Mouse (Mus musculus): ENCODE data around the gene Fbxo40.

The Fbxo40 gene

DNA sequence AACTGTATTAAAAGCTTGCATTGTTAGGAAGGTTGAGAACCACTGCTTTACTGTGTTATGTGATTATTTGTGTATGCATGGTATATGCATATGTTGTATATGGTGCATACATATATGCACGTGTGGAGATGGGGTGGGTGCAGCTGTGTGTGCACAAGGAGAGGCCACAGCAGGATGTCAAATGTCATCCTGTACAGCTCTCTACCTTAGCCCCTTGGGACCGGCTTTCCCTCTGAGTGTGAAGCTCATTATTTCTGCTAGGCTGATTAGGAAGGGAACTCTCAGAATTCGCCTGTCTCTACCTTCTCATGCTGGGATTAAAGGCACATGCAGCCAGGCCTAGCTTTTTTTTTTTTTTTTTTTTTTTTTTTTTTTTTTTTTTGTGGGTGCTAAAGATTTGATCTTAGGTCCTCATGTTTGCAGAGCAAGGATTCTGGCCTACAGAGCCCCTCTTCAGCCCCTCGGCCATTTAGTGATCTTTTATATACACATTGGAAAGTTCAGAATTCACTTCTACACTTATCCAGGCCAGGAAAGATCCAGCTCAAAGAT, 42.5 kb downstream of the Fbxo40 start:
- in situ Hi-C loops (cut with MboI): no loop called here

DNA sequence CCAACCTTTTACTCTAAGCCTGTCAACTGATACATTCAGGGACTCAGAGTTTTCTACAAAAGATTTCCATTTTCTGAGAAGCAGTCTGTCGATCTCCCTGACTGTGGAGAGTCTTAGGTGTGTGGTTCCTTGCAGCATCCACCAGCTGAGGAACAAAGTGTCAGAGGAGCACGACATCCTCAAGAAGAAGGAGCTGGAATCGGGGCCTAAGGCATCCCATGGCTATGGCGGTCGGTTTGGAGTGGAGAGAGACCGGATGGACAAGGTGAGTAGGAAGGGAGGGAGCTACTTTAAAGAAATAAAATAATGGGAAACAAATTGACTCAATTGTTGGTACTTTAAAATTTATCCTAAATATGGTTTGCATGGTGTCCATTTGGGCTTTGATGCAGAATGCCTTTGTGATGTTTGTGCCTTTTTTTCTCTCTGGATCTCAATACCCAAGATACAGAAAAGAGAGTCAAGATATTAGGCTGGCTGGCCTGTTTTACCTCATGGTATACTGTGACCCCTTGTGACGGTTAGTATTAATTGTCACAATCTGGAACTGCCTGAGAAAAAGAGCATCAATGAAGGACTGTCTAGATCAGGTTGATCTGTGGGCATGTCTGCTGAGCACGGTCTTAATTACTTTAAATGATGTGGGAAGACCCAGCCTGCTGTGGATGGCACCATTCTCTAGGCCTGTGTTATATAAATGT, 43.7 kb downstream of the Fbxo40 start:
- in situ Hi-C loops (cut with MboI): no loop called here

DNA sequence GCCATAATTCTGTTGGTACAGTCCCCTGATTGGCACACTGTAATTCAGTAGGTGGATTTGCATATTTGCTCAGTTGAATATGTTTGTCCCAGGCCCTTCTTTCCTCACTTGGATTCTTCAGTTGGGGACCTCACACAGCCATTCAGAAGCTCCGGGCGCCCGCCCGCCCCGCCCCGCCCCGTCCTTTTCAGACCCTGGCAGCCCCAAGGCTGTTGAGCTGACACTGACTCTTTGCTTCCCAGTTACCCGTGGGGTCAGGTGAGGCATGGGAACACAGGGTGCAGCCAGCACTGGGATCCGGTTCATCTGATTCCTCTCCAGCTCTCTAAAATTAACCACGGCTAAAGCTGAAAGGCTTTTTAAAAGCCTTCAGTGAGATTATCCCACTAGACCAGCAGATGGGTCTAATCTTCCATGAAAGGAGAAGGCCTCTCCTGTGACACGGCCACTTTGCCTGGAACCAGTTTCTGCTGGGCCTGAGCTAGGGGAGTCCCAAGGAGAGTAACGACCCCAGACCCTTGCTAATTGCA, 45.3 kb downstream of the Fbxo40 start:
- in situ Hi-C loops (cut with MboI): no loop called here

DNA sequence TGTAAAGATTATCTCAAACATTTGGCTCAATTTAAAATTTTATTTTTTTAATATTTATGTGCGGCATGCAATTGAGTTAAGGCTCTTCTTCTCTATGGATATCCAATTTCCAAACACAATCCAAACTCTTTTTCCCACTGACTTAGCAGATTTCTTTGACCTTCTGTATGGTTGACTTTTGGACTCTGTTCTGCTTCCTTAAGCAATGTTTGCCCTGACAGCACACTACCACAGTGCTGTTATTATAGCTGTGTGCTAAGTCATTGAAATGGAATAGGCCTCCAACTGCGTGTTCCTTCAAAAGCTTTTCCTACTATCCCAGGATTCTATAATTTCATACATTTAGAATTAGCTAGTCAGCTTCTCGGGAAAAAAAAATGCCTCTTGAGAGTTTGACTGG, 46.7 kb downstream of the Fbxo40 start:
- in situ Hi-C loops (cut with MboI): no loop called here

DNA sequence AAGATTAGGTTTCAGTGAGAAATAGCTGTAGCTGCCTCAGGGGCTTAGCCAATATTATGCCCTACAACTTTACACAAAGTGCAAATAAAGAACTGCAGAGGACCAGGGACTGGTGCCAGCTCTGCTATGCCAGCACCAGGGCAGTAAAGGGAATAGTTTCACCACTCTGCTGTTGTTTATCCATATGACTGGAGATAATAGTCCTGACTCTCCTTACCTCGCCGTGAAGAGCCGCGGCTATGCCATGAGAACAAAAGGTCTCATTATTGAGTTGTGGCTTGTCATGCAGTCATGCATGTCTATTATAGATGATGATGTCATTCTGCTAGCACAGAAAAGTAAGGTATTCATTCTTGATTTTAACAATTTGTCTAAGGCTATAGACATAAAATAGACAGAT, 48.4 kb downstream of the Fbxo40 start:
- in situ Hi-C loops (cut with MboI): no loop called here

DNA sequence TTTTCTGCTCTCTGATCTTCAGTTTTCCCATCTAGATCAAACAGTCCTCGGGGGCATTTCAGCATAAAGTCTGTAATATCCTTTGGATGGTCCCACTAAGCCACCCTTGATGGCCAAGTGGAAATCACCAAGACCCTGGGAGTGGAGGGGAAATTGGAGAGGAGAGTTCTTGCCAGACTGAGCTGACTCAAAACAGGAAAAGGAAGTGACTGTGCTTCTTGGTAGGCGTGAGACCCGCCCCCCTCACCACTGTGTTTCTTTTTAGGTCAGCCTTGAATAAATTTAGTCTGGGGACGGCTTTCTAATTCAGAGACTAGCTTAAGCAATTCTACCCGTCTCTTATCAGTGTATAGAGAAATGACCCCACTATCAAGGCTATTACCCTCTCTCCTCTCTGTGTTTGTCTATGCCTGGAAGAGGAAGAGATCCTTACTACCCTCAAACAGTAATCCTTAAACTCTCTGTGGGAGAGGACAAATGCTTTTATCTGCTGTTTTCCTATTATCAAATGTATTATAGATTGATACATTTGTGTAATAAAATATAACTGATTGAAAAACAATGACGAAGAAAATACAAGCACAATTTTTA, 49.0 kb downstream of the Fbxo40 start:
- in situ Hi-C loops (cut with MboI): no loop called here

DNA sequence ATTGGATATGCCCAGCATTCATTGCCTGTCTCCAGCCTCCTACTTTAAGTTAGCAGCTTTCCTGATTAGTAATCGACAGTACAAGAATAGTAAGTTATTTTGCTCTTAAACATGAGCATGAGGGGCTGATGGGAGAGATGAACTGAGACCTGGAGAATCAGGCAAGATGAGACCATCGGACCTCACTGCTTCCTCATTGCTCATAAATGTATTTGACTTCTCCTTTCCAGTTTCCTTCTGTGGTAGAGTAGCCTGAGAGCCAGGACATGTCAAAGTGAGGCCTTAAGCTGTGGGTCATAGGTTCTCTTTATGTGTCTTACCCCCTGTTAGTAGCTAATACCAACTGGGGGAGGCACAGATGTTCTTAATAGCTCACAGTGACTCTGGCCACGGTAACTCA, 54.5 kb downstream of the Fbxo40 start:
- in situ Hi-C loops (cut with MboI): no loop called here

DNA sequence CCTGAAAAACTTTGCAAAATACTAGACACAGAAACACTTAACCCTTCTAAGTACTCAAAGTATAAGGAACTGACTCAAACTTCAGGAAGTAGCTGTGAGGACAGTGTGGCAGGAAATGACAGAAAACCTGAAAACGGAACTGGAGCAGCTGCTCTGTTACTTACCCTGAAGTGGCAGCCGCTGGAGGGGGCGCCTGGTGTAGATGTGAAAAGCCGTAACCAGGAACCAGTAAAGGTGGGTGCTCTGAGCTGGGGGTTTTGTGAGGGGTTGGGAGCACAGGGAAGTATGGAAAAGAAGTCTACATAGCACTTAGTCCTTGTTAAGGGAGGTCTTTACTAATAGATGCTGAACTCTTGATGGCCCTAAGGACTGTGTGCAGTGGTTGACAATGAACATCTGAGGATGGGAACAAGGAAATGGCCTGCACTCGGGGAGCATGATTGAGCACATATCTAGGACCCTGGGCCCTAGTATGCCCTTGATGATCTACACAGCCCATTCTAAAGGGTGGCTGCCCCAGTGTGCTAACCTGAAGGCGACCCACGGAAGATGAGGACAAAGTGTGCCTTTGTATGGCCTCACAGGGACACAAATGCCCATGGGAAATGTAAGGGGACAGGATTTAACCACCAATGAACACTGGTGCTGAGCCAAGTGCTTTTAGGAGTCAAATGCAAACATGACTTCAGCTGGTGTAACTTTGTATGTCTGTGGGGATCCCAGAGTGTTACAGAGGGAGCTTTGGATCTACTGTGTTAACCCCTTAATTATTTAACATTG, 55.2 kb downstream of the Fbxo40 start, which contains the start of gene Hcls1:
Gene Hcls1, plus strand, starts transcription at position 143 of the 780 bp plus-strand sequence.
- in situ Hi-C loops (cut with MboI): no loop called here

DNA sequence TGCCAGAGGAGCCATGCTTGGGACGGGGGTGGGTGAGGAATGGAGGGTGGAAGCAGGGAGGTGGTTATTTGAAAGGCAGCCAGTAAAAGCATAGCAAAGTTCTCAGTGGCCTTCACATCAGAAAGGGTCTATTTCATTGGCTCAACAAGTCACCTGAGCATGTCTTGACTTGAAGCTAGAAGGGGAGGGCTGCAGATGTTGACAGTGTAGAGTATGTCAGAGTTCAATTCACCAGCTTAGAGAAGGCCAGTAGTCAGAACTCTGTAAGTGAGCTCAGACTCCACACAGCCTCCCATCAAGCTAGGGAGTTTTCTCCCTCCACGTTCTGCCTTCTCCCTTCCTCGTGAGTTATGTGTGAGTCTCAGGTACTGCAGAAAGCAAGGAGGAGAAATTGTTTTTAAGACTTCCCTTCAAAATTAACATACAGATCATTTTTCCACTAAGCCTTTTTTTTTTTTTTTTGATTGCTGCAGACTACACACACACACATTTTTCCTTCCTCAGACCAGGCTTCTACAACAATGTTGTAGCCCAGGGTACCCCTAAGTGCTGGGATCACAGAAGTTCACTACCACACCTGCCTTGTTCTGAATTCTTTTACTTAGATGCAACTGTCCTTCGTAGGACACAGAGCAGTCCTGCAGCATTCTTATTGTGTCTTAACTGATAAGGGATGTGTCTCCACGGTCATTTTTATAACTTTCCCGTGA, 56.0 kb downstream of the Fbxo40 start:
- in situ Hi-C loops (cut with MboI): no loop called here

DNA sequence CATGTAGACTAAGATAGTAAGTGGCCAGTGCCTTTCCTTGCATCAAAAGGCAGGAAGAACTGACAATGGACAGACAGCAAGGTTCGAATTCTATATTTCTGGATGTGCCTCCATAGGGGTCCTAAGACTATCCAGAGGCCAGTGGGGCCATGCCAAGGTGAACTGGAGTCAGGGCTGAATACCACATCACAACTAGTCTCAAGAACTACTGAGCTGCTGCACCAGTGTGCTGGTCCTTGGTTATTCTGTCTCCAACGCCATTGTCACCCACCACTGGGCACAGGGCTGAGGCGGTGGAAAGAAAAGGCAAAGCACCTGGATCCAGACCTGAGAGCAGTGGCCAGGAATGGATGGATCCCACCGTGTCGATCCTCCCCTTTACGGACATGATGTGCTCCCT, 57.7 kb downstream of the Fbxo40 start:
- in situ Hi-C loops (cut with MboI): no loop called here

DNA sequence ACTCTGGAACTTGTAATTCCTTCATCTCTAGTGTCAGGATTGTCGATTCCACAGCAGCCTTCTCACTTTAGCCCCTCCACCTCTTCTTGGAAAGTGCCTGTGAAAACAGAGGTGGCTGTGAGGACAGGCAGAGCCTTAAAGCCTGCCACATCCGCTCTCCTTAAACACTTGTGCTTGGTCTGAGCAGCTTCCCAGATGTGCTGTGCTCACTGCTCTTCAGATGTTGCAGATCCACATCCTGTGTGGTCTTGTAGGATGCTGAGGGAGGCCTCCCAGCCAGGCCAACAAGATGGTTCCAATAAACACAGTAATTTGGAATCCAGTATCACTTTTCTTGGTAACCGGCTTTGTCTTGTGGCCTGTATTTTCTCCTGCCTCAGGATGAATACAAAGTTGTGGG, 58.3 kb downstream of the Fbxo40 start:
- in situ Hi-C loops (cut with MboI): no loop called here

DNA sequence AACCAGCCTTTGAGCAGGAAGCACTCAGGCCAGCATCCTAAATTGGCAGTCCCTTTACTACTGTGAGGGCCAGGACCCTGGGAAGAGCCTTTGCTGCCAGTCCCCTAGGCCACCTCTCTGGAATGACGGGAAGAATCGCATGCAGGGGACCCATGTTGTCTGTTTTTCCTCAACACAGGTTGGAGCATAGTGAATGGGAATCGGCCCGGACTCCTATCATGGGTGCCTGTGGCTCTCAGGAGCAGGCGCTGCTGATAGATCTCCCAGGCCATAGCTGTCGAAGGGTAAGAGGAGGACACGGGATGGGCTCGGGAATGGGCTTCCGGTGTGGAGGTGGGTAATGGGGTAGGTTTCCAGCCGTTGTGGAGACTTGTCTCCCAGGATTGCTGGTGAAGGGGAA, 58.9 kb downstream of the Fbxo40 start:
- in situ Hi-C loops (cut with MboI): no loop called here

DNA sequence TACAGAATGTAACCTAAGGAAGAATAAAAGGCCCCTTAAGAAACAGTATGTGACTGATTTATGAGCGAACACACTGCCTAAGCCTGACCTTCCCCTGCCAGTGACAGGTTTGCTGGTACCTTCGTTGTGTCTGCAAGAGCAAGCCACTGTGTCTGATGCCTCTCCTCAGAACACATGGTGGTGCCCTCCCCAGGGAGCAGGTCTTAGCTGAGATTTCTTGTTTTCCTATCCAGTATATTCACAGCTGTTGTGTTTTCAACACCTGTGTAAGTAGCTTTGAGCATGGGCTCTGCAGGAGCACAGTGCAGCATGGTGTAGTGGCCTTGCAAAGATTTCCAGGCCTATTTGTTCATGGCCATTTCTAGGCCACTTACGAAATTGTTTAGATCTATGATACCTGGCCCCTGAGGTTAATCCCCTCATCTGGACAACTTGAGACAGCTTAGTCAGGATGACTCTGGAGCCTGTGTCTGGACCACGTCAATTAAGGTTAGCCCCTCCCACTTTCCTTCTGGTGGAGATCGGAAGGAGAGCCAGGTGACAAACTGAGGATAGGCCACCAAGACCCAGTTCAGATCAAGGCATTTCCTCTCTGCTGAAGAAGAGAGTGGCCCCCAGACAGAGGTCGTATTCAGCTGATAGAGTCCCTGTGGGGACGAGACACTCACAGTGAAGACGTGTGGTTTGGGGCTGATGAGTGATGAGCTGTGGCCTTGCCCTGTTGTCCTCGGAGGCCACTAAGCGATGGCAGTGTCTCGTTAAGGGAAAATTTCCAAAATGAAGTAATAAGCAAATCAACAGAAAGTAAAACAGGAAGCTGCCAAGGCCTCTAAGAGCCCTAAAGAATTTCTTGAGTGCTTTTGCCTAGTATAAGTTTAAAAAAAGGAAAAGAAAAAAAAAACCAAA, 59.8 kb downstream of the Fbxo40 start:
- in situ Hi-C loops (cut with MboI): no loop called here

DNA sequence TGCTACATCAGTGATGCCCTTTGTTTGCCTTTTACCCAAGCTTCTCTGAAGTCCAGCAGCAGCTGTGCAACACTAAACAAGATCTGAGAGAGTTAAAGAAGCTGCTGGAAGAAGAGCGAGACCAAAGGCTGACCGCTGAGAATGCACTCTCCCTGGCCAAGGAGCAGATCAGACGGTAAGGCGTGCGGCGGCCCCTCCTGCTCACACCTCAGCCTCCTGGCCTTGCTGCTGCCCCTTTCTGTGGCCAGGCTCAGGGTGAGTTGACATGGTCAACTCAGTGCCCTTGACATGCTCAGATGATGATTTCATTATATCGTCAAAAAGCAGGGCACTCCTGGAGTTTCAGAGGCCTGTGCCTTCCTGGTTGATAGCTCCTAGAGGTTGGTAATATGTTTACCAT, 61.1 kb downstream of the Fbxo40 start:
- in situ Hi-C loops (cut with MboI): no loop called here

DNA sequence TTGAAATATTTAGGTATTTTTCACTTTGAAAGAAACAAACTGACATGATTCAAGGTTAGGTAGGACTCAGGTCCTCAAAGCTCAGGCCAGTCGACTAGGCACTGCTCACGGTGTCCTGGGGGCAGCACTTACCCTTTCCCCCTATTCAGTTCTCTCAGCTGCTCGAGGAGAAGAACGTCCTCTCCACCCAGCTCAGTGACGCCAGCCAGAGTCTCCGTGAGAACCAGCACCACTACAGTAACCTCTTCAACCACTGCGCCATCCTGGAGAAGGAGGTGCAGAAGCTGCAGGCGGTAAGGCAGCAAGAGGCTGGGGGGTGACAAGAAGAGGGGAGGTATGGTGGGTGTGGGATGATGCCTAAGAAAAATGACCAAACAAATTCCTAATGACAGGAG, 62.2 kb downstream of the Fbxo40 start:
- in situ Hi-C loops (cut with MboI): no loop called here

DNA sequence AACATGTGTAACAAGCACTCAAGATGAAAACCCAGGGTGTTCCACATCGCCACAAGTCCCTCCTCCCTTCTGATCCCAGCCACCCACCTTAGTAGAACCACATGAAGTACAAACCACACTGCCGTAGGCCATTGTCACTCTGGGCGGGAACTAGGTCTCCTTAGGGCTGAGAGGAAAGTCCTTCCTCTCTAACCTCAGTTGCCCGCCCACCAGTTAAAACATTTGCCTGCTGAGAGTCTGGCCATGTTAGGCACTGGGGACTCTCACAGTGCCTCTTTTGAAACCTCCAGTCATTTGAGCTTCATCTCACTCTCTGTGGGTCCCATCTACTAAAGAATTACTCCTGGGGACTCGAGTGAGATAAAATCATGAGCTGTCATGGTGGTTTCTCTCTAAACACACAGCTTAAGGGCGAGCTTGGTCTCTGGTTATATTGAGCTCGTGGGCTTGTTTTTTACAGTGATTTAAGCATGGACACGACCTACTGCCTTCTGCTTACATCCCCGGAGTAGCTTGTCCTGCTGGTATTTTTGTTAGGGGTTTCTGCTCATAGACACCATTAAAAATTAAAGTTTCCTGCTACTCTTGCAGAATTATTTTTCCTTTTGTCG, 62.7 kb downstream of the Fbxo40 start:
- in situ Hi-C loops (cut with MboI): no loop called here

DNA sequence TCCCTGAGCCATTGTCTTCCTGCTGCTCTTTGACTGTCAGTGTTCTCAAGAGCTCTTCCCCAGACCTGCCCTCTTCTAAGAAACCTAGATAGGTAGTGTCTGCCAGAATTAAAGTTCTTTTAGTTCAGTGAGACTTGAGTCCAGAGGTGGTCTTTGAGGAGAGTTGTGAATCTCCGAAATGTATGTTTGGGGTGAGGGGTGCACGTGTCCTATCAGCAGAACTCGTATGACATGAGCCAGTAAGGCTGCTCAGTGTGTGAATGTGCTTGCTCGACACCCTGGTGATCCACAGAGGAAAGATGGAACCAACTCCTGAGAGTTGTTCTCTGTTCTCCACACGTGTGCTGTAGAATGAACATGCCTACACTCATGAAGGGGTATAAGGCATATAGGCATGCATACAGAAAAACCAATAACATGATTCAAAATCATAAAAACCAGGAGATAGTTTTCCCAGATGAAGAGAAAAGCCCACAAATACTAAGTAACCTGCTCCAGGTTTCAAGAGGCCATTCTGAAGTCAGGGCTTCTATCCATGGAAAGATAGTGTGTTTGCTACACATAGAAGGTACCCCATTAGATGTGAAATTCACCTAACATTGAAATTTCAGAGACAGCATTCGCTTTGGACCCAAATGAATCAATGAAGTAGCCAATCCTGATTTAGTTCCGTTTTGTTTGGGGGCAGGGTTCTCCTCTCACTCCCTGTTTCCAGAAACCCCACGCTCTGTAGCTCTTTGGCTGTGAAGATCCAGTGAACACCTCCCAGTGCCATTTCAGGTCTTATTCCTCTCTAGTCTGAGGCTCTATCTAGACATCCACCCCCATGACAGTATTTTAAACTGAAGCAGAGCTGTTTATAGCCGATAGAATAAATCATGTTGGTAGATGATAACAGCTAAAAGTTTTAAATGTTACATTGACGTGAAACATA, 63.5 kb downstream of the Fbxo40 start:
- in situ Hi-C loops (cut with MboI): no loop called here

DNA sequence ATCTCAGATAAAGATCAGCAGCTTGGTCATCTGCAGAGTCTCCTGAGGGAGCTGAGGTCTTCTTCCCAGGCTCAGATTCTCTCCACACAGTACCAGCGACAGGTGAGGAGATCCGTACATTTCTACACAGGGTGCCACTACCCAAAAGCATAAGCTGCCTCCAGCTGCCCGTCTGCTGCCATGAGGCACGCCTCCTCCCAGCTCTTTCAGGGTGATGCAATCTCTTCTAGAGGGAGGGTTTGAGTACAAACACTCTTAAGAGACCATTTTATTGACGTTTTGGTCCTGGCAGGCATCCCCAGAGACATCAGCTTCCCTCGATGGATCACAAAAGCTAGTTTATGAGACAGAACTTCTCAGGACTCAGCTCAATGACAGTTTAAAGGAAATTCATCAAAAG, 64.5 kb downstream of the Fbxo40 start:
- in situ Hi-C loops (cut with MboI): no loop called here

DNA sequence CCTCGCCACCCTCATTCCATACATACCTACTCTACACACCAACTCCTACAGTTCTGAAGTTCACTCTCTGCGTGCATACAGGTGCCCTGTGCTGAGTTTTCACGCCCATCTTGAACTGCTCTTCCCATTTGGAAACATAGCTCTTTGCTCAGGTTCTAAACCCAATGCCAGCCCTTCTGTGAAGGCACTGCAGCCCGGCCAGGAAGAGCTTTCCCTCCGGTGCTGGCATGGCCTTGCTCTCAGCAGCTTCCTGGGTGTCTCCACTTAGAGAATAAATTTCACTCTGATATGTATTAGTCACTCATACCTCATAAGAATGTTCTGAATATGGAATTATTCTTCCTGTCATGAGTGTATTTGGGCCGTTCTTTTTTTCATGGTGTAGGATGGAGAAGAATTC, 64.9 kb downstream of the Fbxo40 start:
- in situ Hi-C loops (cut with MboI): no loop called here
